Mouse (Mus musculus): ENCODE data around the gene Gm39566. TPM values are rescaled to one million over a fixed set of nuclear protein-coding genes. Genes with fewer than 3 reads are reported as not detected.

The Gm39566 gene
- not detected for polyA plus RNA-seq (2017; shearing (Covaris generic))

GRCm38 (mm10) chr11:69815155-69815554, at the start of gene Gm39566:
Gene Gm39566 (minus strand): TSS chr11:69815298.

GRCm38 (mm10) chr11:69858113-69858998, 43.3 kb upstream of the Gm39566 start, which contains the start of gene Tnk1:
Gene Tnk1 (minus strand): TSS chr11:69858730.

GRCm38 (mm10) chr11:69846198-69846680, 31.1 kb upstream of the Gm39566 start, which contains the start of gene Plscr3:
Gene Plscr3 (plus strand): TSS chr11:69846376.

GRCm38 (mm10) chr11:69837952-69838713, 23.0 kb upstream of the Gm39566 start, which contains the start of gene Tmem256:
Gene Tmem256 (plus strand): TSS chr11:69838514.

GRCm38 (mm10) chr11:69837604-69837951, 22.5 kb upstream of the Gm39566 start, which contains the start of gene Nlgn2:
Gene Nlgn2 (minus strand): TSS chr11:69837784.

GRCm38 (mm10) chr11:69822080-69822479, 7.0 kb upstream of the Gm39566 start, which contains the start of gene Spem1:
Gene Spem1 (minus strand): TSS chr11:69822180.

GRCm38 (mm10) chr11:69818365-69818764, 3.3 kb upstream of the Gm39566 start, which contains the start of gene Spem2:
Gene Spem2 (minus strand): TSS chr11:69818465.

GRCm38 (mm10) chr11:69804972-69805909, 9.9 kb downstream of the Gm39566 start, which contains the start of gene Tmem102:
Gene Tmem102 (minus strand): TSS chr11:69805624.

GRCm38 (mm10) chr11:69801379-69801977, 13.6 kb downstream of the Gm39566 start, which contains the start of gene Fgf11:
Gene Fgf11 (minus strand): TSS chr11:69801857.

GRCm38 (mm10) chr11:69795168-69795982, 19.7 kb downstream of the Gm39566 start, which contains the start of gene Chrnb1:
Gene Chrnb1 (minus strand): TSS chr11:69795943.

GRCm38 (mm10) chr11:69765221-69766125, 49.6 kb downstream of the Gm39566 start, which contains the start of gene Zbtb4:
Gene Zbtb4 (plus strand): TSS chr11:69765912.

GRCm38 (mm10) chr11:69761868-69762267, 53.2 kb downstream of the Gm39566 start, which contains the start of gene Slc35g3:
Gene Slc35g3 (minus strand): TSS chr11:69761968.

Other genes starting within 250 kb of the Gm39566 start
- gene Wrap53, start 235.0 kb downstream of the Gm39566 start, polyA plus RNA-seq (2017; shearing (Covaris generic)) = 11.0 TPM
- 180 TPM for gene Trp53, start 234.9 kb downstream of the Gm39566 start, polyA plus RNA-seq (2017; shearing (Covaris generic))
- gene Atp1b2, start 209.4 kb downstream of the Gm39566 start, polyA plus RNA-seq (2017; shearing (Covaris generic)) = not detected
- gene Shbg, start 197.4 kb downstream of the Gm39566 start, polyA plus RNA-seq (2017; shearing (Covaris generic)) = not detected
- gene Sat2, start 193.3 kb downstream of the Gm39566 start, polyA plus RNA-seq (2017; shearing (Covaris generic)) = not detected
- gene Fxr2, start 182.3 kb downstream of the Gm39566 start, polyA plus RNA-seq (2017; shearing (Covaris generic)) = 70.3 TPM
- gene Sox15, start 160.0 kb downstream of the Gm39566 start, polyA plus RNA-seq (2017; shearing (Covaris generic)) = not detected
- gene Mpdu1, start 152.7 kb downstream of the Gm39566 start, polyA plus RNA-seq (2017; shearing (Covaris generic)) = 39.4 TPM
- gene Cd68, start 149.1 kb downstream of the Gm39566 start, polyA plus RNA-seq (2017; shearing (Covaris generic)) = 4.3 TPM
- 908 TPM for gene Eif4a1, start 142.9 kb downstream of the Gm39566 start, polyA plus RNA-seq (2017; shearing (Covaris generic))
- gene Senp3, start 133.2 kb downstream of the Gm39566 start, polyA plus RNA-seq (2017; shearing (Covaris generic)) = 32.0 TPM
- not detected for gene Tnfsf13, start 129.5 kb downstream of the Gm39566 start, polyA plus RNA-seq (2017; shearing (Covaris generic))
- not detected for gene Tnfsf12, start 119.4 kb downstream of the Gm39566 start, polyA plus RNA-seq (2017; shearing (Covaris generic))
- gene Tnfsfm13, start 119.2 kb downstream of the Gm39566 start, polyA plus RNA-seq (2017; shearing (Covaris generic)) = not detected
- 60.5 TPM for gene Polr2a, start 56.7 kb downstream of the Gm39566 start, polyA plus RNA-seq (2017; shearing (Covaris generic))
- not detected for gene Slc35g3, start 53.3 kb downstream of the Gm39566 start, polyA plus RNA-seq (2017; shearing (Covaris generic))
- gene Zbtb4, start 49.4 kb downstream of the Gm39566 start, polyA plus RNA-seq (2017; shearing (Covaris generic)) = 7.6 TPM
- 1.4 TPM for gene Chrnb1, start 19.4 kb downstream of the Gm39566 start, polyA plus RNA-seq (2017; shearing (Covaris generic))
- not detected for gene Fgf11, start 13.4 kb downstream of the Gm39566 start, polyA plus RNA-seq (2017; shearing (Covaris generic))
- not detected for gene Tmem102, start 9.7 kb downstream of the Gm39566 start, polyA plus RNA-seq (2017; shearing (Covaris generic))
- gene Spem2, start 3.2 kb upstream of the Gm39566 start, polyA plus RNA-seq (2017; shearing (Covaris generic)) = not detected
- not detected for gene Spem1, start 6.9 kb upstream of the Gm39566 start, polyA plus RNA-seq (2017; shearing (Covaris generic))
- gene Nlgn2, start 22.5 kb upstream of the Gm39566 start, polyA plus RNA-seq (2017; shearing (Covaris generic)) = not detected
- gene Tmem256, start 23.2 kb upstream of the Gm39566 start, polyA plus RNA-seq (2017; shearing (Covaris generic)) = 42.5 TPM
- gene Plscr3, start 31.1 kb upstream of the Gm39566 start, polyA plus RNA-seq (2017; shearing (Covaris generic)) = 9.2 TPM
- gene Tnk1, start 43.4 kb upstream of the Gm39566 start, polyA plus RNA-seq (2017; shearing (Covaris generic)) = not detected
- gene Tmem95, start 62.7 kb upstream of the Gm39566 start, polyA plus RNA-seq (2017; shearing (Covaris generic)) = not detected
- 0.11 TPM for gene Kctd11, start 66.1 kb upstream of the Gm39566 start, polyA plus RNA-seq (2017; shearing (Covaris generic))
- gene Acap1, start 80.2 kb upstream of the Gm39566 start, polyA plus RNA-seq (2017; shearing (Covaris generic)) = 462 TPM
- 0.80 TPM for gene 2810408A11Rik, start 85.7 kb upstream of the Gm39566 start, polyA plus RNA-seq (2017; shearing (Covaris generic))
- 5.4 TPM for gene Neurl4, start 85.8 kb upstream of the Gm39566 start, polyA plus RNA-seq (2017; shearing (Covaris generic))
- gene Gps2, start 98.6 kb upstream of the Gm39566 start, polyA plus RNA-seq (2017; shearing (Covaris generic)) = 200 TPM
- gene Eif5a, start 106.7 kb upstream of the Gm39566 start, polyA plus RNA-seq (2017; shearing (Covaris generic)) = 977 TPM
- gene Ybx2, start 120.5 kb upstream of the Gm39566 start, polyA plus RNA-seq (2017; shearing (Covaris generic)) = not detected
- not detected for gene Slc2a4, start 132.9 kb upstream of the Gm39566 start, polyA plus RNA-seq (2017; shearing (Covaris generic))
- gene Cldn7, start 149.5 kb upstream of the Gm39566 start, polyA plus RNA-seq (2017; shearing (Covaris generic)) = not detected
- 41.4 TPM for gene Ctdnep1, start 165.9 kb upstream of the Gm39566 start, polyA plus RNA-seq (2017; shearing (Covaris generic))
- gene Elp5, start 167.2 kb upstream of the Gm39566 start, polyA plus RNA-seq (2017; shearing (Covaris generic)) = 50.5 TPM
- 366 TPM for gene Gabarap, start 175.8 kb upstream of the Gm39566 start, polyA plus RNA-seq (2017; shearing (Covaris generic))
- 52.0 TPM for gene Phf23, start 180.5 kb upstream of the Gm39566 start, polyA plus RNA-seq (2017; shearing (Covaris generic))
- gene Dvl2, start 185.3 kb upstream of the Gm39566 start, polyA plus RNA-seq (2017; shearing (Covaris generic)) = 20.9 TPM
- 83.6 TPM for gene Acadvl, start 200.1 kb upstream of the Gm39566 start, polyA plus RNA-seq (2017; shearing (Covaris generic))
- 4.6 TPM for gene Dlg4, start 201.6 kb upstream of the Gm39566 start, polyA plus RNA-seq (2017; shearing (Covaris generic))
- not detected for gene Asgr1, start 238.8 kb upstream of the Gm39566 start, polyA plus RNA-seq (2017; shearing (Covaris generic))